ENCODE assay signal across 22 mouse cellular contexts in genomic region chr10:18630498-18630897, GRCm38 (mm10).
A peak's percentile ranks its signal among the peaks of the same experiment; 100 is the strongest.
DNase-seq lines count a peak whose midpoint lies in the region; ATAC-seq lines count a peak whose summit lies in the region.
"Had no signal": no experiment of that assay in that cellular context is flagged by ENCODE, and none has a peak within 500 bp of the region (broad histone marks: within the 10 kb centered on the region; RNA-seq: fewer than 3 reads in every experiment).

No protein-coding gene starts in this region.

- no peak overlapping the region for H3K27ac ChIP-seq in neural tube, embryonic 12.5 days
- H3K27ac ChIP-seq in neural tube, embryonic 13.5 days (replicated peaks): no peak overlapping the region
- no peak overlapping the region for H3K27ac ChIP-seq in neural tube, embryonic 14.5 days (ENCODE audit: low read depth, low read length)
- H3K27ac ChIP-seq: embryonic facial prominence, embryonic 13.5 days; embryonic facial prominence, embryonic 15.5 days; forebrain, embryonic 10.5 days; forebrain, embryonic 12.5 days had no signal

- H3K4me3 ChIP-seq in neural tube, embryonic 12.5 days: no peak overlapping the region
- H3K4me3 ChIP-seq in neural tube, embryonic 13.5 days: no peak overlapping the region
- H3K4me3 ChIP-seq in neural tube, embryonic 14.5 days (ENCODE audit: low read depth, low read length): no peak overlapping the region
- H3K4me3 ChIP-seq: embryonic facial prominence, embryonic 13.5 days; embryonic facial prominence, embryonic 15.5 days; erythroblast, embryonic 14.5 days; forebrain, embryonic 10.5 days; forebrain, embryonic 12.5 days had no signal

- no peak for DNase-seq in neural tube, embryonic 10.5 days (ENCODE audit: extremely low spot score, low spot score)
- DNase-seq: adrenal gland, adult 2 months; adrenal gland, postnatal 10 days; adrenal gland, postnatal 25 days; cerebellum, adult 11 months; cerebellum, adult 18-20 months; cerebellum, adult 8-10 months; cerebellum, adult 9-11 months; cerebellum, postnatal 14 days; cerebellum, postnatal 36 days; embryo, embryonic 11 days had no signal

- no peaks in the 10 kb centered on the region for H3K9me3 ChIP-seq in neural tube, embryonic 12.5 days
- no peaks in the 10 kb centered on the region for H3K9me3 ChIP-seq in neural tube, embryonic 13.5 days
- H3K9me3 ChIP-seq in neural tube, embryonic 14.5 days (ENCODE audit: control insufficient read depth, low read length): no peaks in the 10 kb centered on the region
- H3K9me3 ChIP-seq: embryonic facial prominence, embryonic 13.5 days; embryonic facial prominence, embryonic 15.5 days; forebrain, embryonic 10.5 days; forebrain, embryonic 12.5 days had no signal

- no peak overlapping the region for H3K9ac ChIP-seq in neural tube, embryonic 12.5 days
- no peak overlapping the region for H3K9ac ChIP-seq in neural tube, embryonic 13.5 days
- H3K9ac ChIP-seq in neural tube, embryonic 14.5 days (replicated peaks; ENCODE audit: low read depth, low read length): no peak overlapping the region
- H3K9ac ChIP-seq: embryonic facial prominence, embryonic 13.5 days; embryonic facial prominence, embryonic 15.5 days; forebrain, embryonic 12.5 days had no signal

- no peak overlapping the region for H3K4me2 ChIP-seq in neural tube, embryonic 12.5 days (replicated peaks)
- no peak overlapping the region for H3K4me2 ChIP-seq in neural tube, embryonic 13.5 days
- H3K4me2 ChIP-seq in neural tube, embryonic 14.5 days (ENCODE audit: low read depth, low read length): no peak overlapping the region
- H3K4me2 ChIP-seq: embryonic facial prominence, embryonic 13.5 days; embryonic facial prominence, embryonic 15.5 days; forebrain, embryonic 12.5 days had no signal

- ATAC-seq in neural tube, embryonic 12.5 days (ENCODE audit: low FRiP score, low read depth): 0 out of 2 replicates have a peak, but pooled peaks have one; percentile 49
- ATAC-seq in neural tube, embryonic 13.5 days (ENCODE audit: low read depth): peak; percentile 53; the same call in 1 of the 2 replicates
- ATAC-seq in neural tube, embryonic 14.5 days (ENCODE audit: low read depth): peak; percentile 60; the same call in 1 of the 2 replicates
- ATAC-seq in inflammation-experienced regulatory T-cells, adult 6 months: no peak
- ATAC-seq: forebrain, embryonic 14.5 days; forebrain, embryonic 16.5 days had no signal

- H3K36me3 ChIP-seq in neural tube, embryonic 12.5 days: no peaks in the 10 kb centered on the region
- peaks cover 31% of the 10 kb centered on the region for H3K36me3 ChIP-seq in neural tube, embryonic 13.5 days
- H3K36me3 ChIP-seq in neural tube, embryonic 14.5 days (ENCODE audit: control insufficient read depth, insufficient read depth, low read length): peaks cover 6% of the 10 kb centered on the region; the same call in 1 of the 2 replicates
- H3K36me3 ChIP-seq: embryonic facial prominence, embryonic 13.5 days; embryonic facial prominence, embryonic 15.5 days; forebrain, embryonic 10.5 days; forebrain, embryonic 12.5 days had no signal

- H3K4me1 ChIP-seq in neural tube, embryonic 12.5 days: no peaks in the 10 kb centered on the region
- no peaks in the 10 kb centered on the region for H3K4me1 ChIP-seq in neural tube, embryonic 13.5 days (replicated peaks)
- H3K4me1 ChIP-seq in neural tube, embryonic 14.5 days (ENCODE audit: control insufficient read depth, insufficient read depth, low read length): no peaks in the 10 kb centered on the region
- H3K4me1 ChIP-seq: embryonic facial prominence, embryonic 13.5 days; embryonic facial prominence, embryonic 15.5 days; forebrain, embryonic 10.5 days; forebrain, embryonic 12.5 days had no signal

- 68% methylated on average over 8 of the region's 8 CpGs for WGBS in neural tube, embryonic 12.5 days
- WGBS in neural tube, embryonic 13.5 days: 56% methylated on average over 8 of the region's 8 CpGs
- 66% methylated on average over 8 of the region's 8 CpGs for WGBS in neural tube, embryonic 14.5 days

- H3K27me3 ChIP-seq in neural tube, embryonic 12.5 days (replicated peaks): no peaks in the 10 kb centered on the region
- no peaks in the 10 kb centered on the region for H3K27me3 ChIP-seq in neural tube, embryonic 13.5 days
- H3K27me3 ChIP-seq in neural tube, embryonic 14.5 days (ENCODE audit: control insufficient read depth, insufficient read depth, low read length): no peaks in the 10 kb centered on the region
- H3K27me3 ChIP-seq: embryonic facial prominence, embryonic 13.5 days; embryonic facial prominence, embryonic 15.5 days; forebrain, embryonic 12.5 days had no signal
